Mouse (Mus musculus) kidney, postnatal 14 days (tissue): ENCODE measurements around the gene Chst10.

Experiments
- DNase-seq: peaks from one replicate; pipeline ENCODE4 v3.0.0; 2022; ENCODE audit warnings: mixed read lengths

Chst10 gene

GRCm38 (mm10) chr1:38864341-38864740 lies 33.6 kb downstream of the Chst10 start:
- no peak for DNase-seq

GRCm38 (mm10) chr1:38862213-38862612 lies 35.7 kb downstream of the Chst10 start:
- no peak for DNase-seq

GRCm38 (mm10) chr1:38860867-38861524 lies 37.0 kb downstream of the Chst10 start:
- no peak for DNase-seq

- no peak for DNase-seq
These were observed 37.8 kb downstream of the Chst10 start for GRCm38 (mm10) chr1:38860207-38860606.

- peak; percentile 33 for DNase-seq
These were observed 41.8 kb downstream of the Chst10 start for GRCm38 (mm10) chr1:38856196-38856595.

- DNase-seq, result no peak
These were observed 45.7 kb downstream of the Chst10 start for GRCm38 (mm10) chr1:38852250-38852649.

- DNase-seq, result no peak
These were observed 47.3 kb downstream of the Chst10 start for GRCm38 (mm10) chr1:38850650-38851049.

- DNase-seq, result no peak
These were observed 49.3 kb downstream of the Chst10 start for GRCm38 (mm10) chr1:38848451-38849289.

GRCm38 (mm10) chr1:38847975-38848374 lies 50.0 kb downstream of the Chst10 start:
- no peak for DNase-seq

- no peak for DNase-seq
These were observed 54.7 kb downstream of the Chst10 start for GRCm38 (mm10) chr1:38843275-38843674.

GRCm38 (mm10) chr1:38842861-38843260 lies 55.1 kb downstream of the Chst10 start:
- no peak for DNase-seq

GRCm38 (mm10) chr1:38839944-38840343 lies 58.0 kb downstream of the Chst10 start:
- DNase-seq, result no peak

GRCm38 (mm10) chr1:38836477-38836872 lies 61.5 kb downstream of the Chst10 start, which contains the start of gene Lonrf2:
TSS of gene Lonrf2 (minus strand) at chr1:38836711.
- DNase-seq, result peak; percentile 14

GRCm38 (mm10) chr1:38835568-38836476 lies 62.1 kb downstream of the Chst10 start:
- peak; percentile 41 for DNase-seq

GRCm38 (mm10) chr1:38834899-38835298 lies 63.1 kb downstream of the Chst10 start:
- DNase-seq, result peak; percentile 4

GRCm38 (mm10) chr1:38824926-38825325 lies 73.0 kb downstream of the Chst10 start:
- no peak for DNase-seq

GRCm38 (mm10) chr1:38823851-38824250 lies 74.1 kb downstream of the Chst10 start:
- DNase-seq, result no peak

GRCm38 (mm10) chr1:38819691-38820090 lies 78.3 kb downstream of the Chst10 start:
- no peak for DNase-seq

- DNase-seq, result no peak
These were observed 80.3 kb downstream of the Chst10 start for GRCm38 (mm10) chr1:38817671-38818070.

- DNase-seq, result no peak
These were observed 80.7 kb downstream of the Chst10 start for GRCm38 (mm10) chr1:38817268-38817667.

- no peak for DNase-seq
These were observed 81.7 kb downstream of the Chst10 start for GRCm38 (mm10) chr1:38816306-38816705.
